Mouse (Mus musculus) adrenal gland, adult 2 months (tissue): ENCODE results near the gene Snf8. TPM values are rescaled to one million over a fixed set of nuclear protein-coding genes. Genes with fewer than 3 reads are reported as not detected.

Experiments used
- DNase-seq: peaks from one replicate; pipeline ENCODE4 v3.0.0; 2021
- long read RNA-seq: library from polyadenylated mRNA; stranded (forward); transcript quantifications from one replicate; pipeline ENCODE4 v2.0.0, GENCODE M21; 2021
- polyA plus RNA-seq: library from polyadenylated mRNA; depleted of rRNA; stranded (reverse); fragments of >200 nt; gene quantifications from 2 replicates; pipeline ENCODE4 v1.2.3, GENCODE M21; 2012; rRNA removed
- total RNA-seq, 2 experiments: library from RNA; stranded (reverse); gene quantifications; 2 replicates each; pipeline ENCODE4 v1.2.3; 2021

The Snf8 gene
- 10 to 100 TPM; 79.5 to 92.8 TPM for total RNA-seq
- polyA plus RNA-seq: 9.6 and 11.3 TPM in 2 replicates
- long read RNA-seq, transcript Snf8-201 (8 exons, 1,004 nt): major isoform, 62 of 75 reads
- long read RNA-seq, partial matches to known transcripts: 5 of 75 reads
- long read RNA-seq, other reads (novel, unspliced or antisense): 4 of 75 reads

GRCm38 (mm10) chr11:96034596-96035052, at the start of gene Snf8:
Gene Snf8, plus strand, starts transcription at chr11:96034885.
- DNase-seq: peak; percentile 95

- DNase-seq: no peak
These were observed 46.7 kb upstream of the Snf8 start for GRCm38 (mm10) chr11:95987854-95988447.

GRCm38 (mm10) chr11:95988533-95988932, 46.2 kb upstream of the Snf8 start:
- DNase-seq: peak; percentile 86

GRCm38 (mm10) chr11:95989864-95990263, 44.8 kb upstream of the Snf8 start:
- no peak for DNase-seq

GRCm38 (mm10) chr11:95990431-95990830, 44.3 kb upstream of the Snf8 start:
- DNase-seq: no peak

- no peak for DNase-seq
These were observed 43.6 kb upstream of the Snf8 start for GRCm38 (mm10) chr11:95990886-95991708.

DNA sequence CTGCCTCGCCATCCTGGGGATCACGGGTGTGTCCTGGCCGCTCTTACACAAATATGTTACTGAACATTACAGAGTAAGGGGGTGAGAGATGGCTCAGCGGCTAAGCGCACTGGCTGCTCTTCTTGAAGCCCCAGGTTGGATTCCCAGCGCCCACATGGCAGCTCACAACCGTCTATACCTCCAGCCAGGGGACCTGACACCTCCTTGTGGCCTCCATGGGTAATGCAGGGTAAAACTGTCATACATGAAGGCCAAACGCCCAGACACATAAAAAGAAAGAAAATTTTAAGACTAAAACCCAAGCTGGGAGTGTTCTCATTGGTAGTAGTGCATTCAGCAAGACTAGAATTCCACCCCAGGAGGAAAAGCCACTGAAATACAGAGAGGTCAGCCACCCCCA, 40.5 kb upstream of the Snf8 start:
- DNase-seq: no peak

DNA sequence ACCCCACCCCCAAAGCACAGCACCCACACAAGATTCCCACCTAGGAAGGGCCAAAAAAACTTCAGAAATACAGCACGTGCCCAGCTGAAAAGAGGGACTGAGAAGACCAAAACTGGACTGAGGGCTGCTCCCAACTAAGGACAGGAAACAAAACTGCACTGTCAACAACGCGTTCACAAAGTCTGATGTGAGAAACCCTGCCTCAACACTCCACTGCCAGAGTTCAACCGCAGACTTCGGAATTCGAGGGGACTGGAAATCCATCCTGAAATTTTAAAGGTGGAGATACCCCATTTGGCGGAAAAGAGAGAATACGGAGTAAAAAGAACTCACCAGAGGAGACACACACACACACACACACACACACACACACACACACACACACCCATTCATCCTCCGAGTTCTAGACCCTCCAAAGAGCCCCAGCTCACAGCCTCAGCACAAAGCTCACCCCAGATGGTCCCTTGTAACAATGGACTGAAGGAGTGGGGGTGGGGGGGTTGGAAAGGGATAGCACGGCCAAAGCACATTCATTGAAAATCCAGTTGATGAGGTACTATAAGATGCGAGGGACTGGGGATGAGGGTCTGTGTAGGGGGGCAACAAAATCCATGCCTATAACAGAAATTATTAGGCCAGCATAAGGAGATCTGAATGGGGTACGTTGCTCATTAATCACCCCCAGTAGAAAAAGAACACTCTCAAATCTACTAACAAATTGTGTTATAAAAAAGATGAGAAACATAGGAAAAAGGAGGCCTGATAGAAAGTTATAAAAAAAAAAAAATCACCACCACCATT, 31.4 kb upstream of the Snf8 start:
- no peak for DNase-seq

- DNase-seq: peak; percentile 45
These were observed 30.5 kb upstream of the Snf8 start for GRCm38 (mm10) chr11:96003969-96004792.

DNA sequence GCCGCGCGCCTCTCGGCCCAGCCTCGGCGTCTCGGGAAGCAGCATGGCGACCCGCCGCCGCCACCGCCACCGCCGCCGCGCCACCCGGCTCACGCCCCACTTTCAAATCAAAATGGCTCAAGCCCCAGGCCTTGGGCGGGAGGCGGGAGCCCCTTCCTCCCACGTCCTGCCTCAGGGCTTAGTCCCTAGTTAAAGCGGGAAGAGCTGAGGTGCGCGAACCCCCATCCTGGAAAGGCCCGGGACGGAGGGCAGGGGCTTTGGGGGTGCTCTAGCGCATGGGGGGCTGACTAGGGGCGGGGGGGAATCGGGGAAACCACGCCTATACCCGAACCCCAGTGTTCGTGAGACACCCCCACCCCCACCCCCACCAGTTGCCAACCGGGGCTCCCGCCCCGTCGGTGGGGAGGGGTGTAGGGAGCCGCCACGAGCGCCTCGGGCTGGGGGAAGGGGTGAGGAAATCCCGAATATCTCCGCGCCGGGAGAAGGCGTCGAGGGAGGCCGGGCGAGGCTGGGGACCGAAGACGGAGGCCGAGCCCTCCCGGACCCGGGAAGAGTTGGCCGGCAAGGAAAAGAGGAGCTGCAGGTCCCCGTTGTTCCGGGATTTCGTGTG, 29.8 kb upstream of the Snf8 start:
- DNase-seq: no peak

DNA sequence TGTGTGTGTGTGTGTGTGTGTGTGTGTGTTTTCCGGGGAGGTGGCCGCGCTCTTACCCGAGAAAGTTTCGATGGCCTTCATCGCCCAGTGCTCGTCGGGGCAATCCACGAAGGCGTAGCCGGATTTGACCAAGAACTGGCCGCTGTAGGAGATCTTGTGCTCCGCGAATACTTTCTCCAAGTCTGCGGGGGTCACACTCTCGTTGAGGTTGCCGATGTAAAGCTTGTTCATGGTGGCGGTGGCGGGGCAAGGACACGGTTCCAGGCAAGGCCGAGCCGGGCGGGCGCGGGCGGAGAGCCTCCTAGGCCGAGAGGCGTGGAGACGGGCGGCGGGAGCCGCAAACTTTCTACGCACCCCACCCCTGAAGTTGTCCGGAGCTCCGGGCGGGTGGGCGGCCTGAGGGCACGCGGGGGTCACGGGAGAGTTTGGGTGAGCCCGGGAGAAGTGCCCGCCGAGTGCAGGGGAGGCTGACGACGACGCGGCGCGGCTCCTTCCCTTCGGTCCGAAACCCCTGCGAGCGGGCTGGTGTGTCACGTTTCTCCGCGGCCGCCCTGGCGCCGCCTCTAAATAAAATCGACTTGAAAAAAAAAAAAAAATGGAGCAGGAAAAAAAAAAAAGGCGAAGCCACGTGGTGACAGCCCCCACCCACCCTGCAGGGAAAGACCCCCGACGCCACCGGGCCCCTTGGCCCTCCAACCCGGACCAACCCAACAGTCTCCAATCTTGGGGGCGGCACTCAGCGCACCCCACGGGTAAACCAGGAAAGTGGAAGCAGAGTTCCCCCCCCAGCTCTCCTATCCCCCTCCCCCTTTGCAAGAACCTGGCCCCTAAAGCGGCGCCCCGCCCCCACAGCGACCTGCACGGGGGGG, 29.0 kb upstream of the Snf8 start, which contains the start of gene Igf2bp1:
Gene Igf2bp1 (minus strand): TSS at position 538 of the 869 bp plus-strand sequence.
- DNase-seq: peak; percentile 73

- DNase-seq: peak; percentile 45
These were observed 28.3 kb upstream of the Snf8 start for GRCm38 (mm10) chr11:96006367-96006851.

GRCm38 (mm10) chr11:96006852-96007515, 27.7 kb upstream of the Snf8 start:
- peak; percentile 34 for DNase-seq

DNA sequence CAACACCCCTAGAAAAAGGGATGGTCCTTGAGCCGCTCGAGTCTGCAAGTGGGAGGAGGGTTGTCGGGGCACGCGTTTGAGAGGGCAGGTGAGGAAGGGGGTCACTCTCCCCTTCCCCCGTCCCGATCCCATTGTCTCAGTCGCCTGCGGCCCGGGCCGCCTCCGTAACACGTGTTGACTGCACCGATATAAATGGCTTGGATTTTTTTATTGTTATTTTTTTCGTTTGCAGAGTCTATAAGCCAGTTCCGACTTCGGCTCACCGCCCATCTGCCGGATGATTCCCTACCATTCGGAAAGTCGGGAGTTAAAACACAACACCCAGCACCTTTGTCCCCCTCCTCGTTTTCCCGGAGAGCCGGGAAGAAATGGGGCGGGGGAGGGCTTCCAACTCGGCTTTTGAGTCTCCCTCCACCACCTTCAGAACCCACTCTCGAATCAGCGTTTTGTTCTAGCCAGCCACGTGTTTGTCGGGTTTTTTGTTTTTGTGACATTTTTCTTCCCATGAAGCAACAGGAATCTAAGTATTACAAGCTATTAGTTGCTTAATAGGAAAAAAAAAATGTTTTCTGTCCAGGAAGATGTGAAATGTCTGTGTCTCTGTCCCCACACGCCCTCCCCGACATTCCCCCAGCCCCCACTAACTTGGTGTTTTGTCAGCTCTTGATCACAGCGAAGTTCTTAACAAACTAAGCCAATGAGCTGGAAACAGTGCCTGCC, 27.0 kb upstream of the Snf8 start:
- DNase-seq: peak; percentile 49

DNA sequence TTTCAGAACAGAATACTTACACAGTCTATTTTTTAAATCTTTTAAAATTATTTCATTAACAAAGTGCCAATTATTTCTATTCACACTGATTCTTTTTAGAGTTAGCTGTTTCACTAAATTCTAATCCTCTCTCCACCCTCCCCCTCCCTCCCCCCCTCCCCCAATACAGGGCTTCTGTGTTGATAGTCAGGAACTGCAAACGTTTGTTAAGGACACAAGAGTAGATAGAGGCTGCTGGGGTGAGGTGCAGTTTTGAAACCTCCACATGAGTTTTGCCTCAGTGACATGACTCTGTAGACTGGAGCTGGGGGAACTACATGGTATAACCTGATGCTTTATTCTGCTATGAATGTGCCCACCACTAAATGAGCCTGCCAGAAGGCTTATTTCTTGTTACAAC, 25.9 kb upstream of the Snf8 start:
- DNase-seq: no peak

- DNase-seq: no peak
These were observed 22.7 kb upstream of the Snf8 start for GRCm38 (mm10) chr11:96011982-96012381.

GRCm38 (mm10) chr11:96015421-96015820, 19.3 kb upstream of the Snf8 start:
- DNase-seq: no peak

DNA sequence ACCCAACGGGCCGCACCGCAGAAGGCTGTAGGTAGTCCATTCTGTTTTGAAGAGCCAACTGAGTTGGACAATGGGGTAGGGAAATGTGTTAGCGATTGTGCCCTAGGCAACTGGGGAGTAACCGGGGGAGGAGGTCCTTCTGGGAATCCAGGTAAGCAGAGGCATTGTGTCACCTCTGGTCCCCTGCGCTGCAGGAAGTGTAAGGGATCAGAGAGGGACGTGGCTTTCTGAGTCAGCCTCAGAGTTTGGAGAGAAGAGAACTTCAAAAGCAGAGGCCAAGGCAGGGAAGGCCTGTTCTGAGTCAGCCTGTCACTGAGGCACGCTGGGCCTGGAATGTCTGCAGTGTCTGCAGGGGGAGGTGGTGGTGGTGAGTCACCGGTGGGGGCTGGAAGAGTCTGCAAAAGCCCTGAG, 16.7 kb upstream of the Snf8 start:
- DNase-seq: peak; percentile 91
